Mouse (Mus musculus) layer of hippocampus, postnatal 10 days (tissue): ENCODE results near the gene Tcte2. TPM values are rescaled to one million over a fixed set of nuclear protein-coding genes. Genes with fewer than 3 reads are reported as not detected.

Experiments
- total RNA-seq, 2 experiments: library from RNA; stranded (reverse); gene quantifications; 2 replicates each; pipeline ENCODE4 v1.2.3; 2021

Gene Tcte2
- total RNA-seq, 2 experiments from 2014 or later: 18.4 to 20.9 TPM

Other genes with a start within 250 kb of the Tcte2 start
- gene Afdn, start 1.3 kb downstream of the Tcte2 start, total RNA-seq: 100 to 1,000 TPM; 130 to 134 TPM
- gene Gm7168, start 186.5 kb upstream of the Tcte2 start, total RNA-seq: not detected
- gene Gm7356, start 241.9 kb upstream of the Tcte2 start, total RNA-seq: not detected